Mouse (Mus musculus): ENCODE measurements around the gene Ryr2.
"Not testable (repeated sequence)": the region's sequence is repeated elsewhere in the genome, so short reads cannot be mapped to it uniquely, and the experiment has no call there.

Ryr2 gene

DNA sequence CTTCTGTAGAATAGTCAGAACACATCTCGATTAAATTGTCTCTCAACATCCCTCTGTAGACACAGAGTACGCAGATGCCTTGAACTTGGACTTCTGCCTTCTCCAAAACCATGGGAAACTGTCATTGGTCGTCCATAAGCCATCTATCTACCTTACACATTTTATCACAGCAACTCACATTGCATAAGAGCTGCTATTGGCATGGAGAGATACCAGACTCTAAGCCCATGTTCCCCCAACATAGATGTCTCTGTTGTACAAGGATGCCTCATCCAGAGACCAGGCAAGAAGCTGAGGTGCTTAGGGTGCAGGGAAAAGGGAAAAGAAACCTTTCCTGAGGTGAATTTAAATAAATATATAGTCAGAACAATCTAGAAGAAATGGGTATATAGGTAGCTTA, 288.0 kb downstream of the Ryr2 start:
- in situ Hi-C loops (cut with MboI; ENCODE audit: unreplicated experiment in 2 of 2): no loop called here

GRCm38 (mm10) chr13:11809365-11809764, 297.4 kb downstream of the Ryr2 start:
- in situ Hi-C loops (cut with MboI; ENCODE audit: unreplicated experiment in 2 of 2): not testable (repeated sequence)

DNA sequence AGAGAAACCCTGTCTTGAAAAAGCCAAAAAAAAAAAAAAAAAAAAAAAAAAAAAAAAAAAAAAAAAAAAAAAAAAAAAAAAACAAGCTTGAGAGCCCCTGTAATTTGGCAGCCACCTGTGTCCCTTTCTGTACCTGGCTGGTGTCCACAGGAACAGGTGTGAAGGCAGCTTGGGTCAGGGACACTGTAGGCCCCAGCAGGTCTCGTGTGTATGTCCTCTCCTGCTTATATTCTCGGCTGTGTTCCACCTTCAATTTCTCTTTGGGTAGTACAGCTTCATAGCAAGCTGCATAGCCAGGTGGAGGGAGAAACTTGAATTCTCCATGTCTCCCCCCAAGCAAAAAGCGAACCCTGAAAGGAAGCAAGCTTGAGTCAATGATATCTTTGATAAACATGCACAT, 314.2 kb downstream of the Ryr2 start:
- in situ Hi-C loops (cut with MboI; ENCODE audit: unreplicated experiment in 2 of 2): no loop called here

- in situ Hi-C loops (cut with MboI; ENCODE audit: unreplicated experiment in 2 of 2): no loop called here
Observed at GRCm38 (mm10) chr13:11790536-11790935, 316.2 kb downstream of the Ryr2 start.

DNA sequence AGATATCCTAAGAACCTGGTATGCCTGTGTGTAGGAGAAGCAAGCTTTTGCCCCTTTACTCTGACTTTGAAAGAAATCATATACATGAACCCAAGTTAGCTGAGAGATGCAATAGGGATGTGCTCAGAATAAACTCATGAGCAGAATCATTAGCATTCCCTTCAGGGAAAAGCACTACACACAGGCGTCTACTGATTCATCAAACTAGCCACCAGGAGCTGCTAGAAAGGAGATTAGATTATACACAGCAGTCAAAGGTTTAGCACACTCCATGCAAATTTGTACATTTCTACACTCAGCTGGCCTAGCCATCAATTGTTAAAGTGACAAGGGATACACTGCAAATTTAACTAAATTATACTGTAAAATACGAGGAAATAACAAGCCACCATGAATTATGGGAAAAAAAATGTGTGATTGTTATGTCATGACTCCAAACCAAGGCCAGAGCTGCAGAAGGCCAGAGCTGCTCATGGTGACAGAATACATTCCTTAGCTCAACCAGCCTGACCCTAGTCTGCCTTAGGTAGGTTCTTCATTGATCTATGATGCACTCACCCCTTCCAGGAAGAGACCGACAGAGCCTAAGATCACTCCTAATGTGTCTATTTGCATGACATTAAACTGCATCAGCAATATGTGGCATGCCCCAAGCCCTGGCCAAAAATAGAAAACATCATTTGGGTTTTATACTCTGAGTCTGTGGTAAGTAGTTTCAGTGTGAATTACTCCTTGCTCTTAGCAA, 324.2 kb downstream of the Ryr2 start:
- in situ Hi-C loops (cut with MboI; ENCODE audit: unreplicated experiment in 2 of 2): no loop called here

DNA sequence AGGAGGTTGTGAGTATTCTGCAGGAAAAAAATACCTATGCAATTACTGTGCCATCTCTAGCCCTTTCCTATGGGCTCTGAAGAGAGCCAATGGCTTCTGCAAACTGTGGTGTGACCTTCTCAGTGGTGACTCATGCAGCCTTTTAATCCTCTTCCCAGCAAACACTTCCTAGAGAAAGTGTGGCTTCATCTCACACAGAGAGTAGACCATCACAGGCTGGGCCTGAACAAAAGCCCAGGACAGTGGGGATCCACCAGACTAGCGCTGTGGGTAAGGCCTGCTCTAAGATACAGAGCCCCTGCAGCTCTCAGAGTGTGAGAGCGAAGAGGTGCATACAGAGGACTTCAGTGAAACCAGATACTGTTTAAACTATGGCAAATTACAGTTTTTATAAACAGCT, 325.7 kb downstream of the Ryr2 start:
- in situ Hi-C loops (cut with MboI; ENCODE audit: unreplicated experiment in 2 of 2): no loop called here

DNA sequence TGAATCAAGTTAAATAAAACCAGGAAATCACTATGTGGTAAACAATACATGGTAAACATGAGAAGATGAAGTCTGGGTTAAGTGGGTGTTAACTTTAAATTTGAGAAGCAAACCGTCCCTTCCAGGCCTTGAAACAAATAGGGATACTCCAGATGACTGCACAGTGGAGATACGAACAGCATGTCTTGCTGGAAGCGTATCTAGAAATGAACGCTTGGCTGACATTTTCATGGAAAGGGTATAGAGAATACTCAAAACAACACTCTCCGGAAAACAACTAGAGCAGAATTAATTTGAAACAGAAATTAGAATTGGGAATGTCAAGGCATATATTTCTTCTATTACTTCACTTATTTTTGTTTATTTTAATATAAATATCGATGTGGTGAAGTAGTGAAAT, 329.0 kb downstream of the Ryr2 start:
- in situ Hi-C loops (cut with MboI; ENCODE audit: unreplicated experiment in 2 of 2): no loop called here

- in situ Hi-C loops (cut with MboI; ENCODE audit: unreplicated experiment in 2 of 2): no loop called here
Observed at GRCm38 (mm10) chr13:11772173-11772572, 334.6 kb downstream of the Ryr2 start.

- in situ Hi-C loops (cut with MboI; ENCODE audit: unreplicated experiment in 2 of 2): loop anchor here (10.0 kb wide), 3 partner anchors 288 to 618 kb away; no protein-coding TSS in a partner anchor
Observed at GRCm38 (mm10) chr13:11766899-11767298, 339.8 kb downstream of the Ryr2 start.

- in situ Hi-C loops (cut with MboI; ENCODE audit: unreplicated experiment in 2 of 2): loop anchor here (10.0 kb wide), 3 partner anchors 291 to 621 kb away; no protein-coding TSS in a partner anchor
Observed at GRCm38 (mm10) chr13:11763925-11764324, 342.8 kb downstream of the Ryr2 start.

DNA sequence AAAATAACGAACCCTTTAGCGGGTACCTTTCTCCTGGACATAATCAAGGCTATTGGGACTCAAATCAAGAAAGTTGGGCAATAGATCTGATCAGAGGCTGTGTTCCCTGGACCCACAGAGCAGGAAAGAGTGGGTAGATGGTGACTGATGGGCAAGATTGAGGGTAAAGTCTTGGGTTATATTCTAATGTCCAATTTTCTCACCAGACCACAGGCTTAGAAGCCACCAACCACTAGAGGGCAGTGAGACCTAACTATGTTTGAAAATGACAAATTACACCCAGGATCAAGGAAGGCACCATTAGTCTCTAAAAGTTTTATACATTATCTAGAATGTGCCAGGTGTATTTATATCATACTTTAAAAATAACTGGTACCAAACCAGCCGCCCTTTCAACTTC, 343.6 kb downstream of the Ryr2 start:
- in situ Hi-C loops (cut with MboI; ENCODE audit: unreplicated experiment in 2 of 2): loop anchor here (10.0 kb wide), 3 partner anchors 292 to 622 kb away; no protein-coding TSS in a partner anchor

GRCm38 (mm10) chr13:11757894-11758293, 348.9 kb downstream of the Ryr2 start:
- in situ Hi-C loops (cut with MboI; ENCODE audit: unreplicated experiment in 2 of 2): no loop called here

GRCm38 (mm10) chr13:11745479-11745878, 361.3 kb downstream of the Ryr2 start:
- in situ Hi-C loops (cut with MboI; ENCODE audit: unreplicated experiment in 2 of 2): no loop called here

DNA sequence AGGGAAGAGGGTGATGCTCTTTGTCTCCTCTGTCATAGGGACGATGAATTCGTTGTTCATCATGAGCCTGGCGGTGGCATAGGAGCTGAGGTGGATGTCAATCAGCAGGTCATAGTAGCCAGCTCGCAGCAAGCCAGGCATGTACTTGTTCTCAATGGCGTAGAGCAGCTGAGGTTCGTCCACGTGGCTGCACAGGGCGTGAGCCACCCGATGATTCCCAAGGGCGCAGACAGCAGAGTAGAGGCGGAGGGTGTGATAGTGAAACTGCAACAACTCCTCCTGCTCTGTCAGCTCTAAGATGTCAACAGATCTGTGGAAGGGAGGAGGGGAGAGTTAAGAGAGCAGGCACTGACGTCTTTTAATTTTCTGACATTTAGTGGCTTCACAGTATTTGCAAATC, 368.5 kb downstream of the Ryr2 start:
- in situ Hi-C loops (cut with MboI; ENCODE audit: unreplicated experiment in 2 of 2): no loop called here

DNA sequence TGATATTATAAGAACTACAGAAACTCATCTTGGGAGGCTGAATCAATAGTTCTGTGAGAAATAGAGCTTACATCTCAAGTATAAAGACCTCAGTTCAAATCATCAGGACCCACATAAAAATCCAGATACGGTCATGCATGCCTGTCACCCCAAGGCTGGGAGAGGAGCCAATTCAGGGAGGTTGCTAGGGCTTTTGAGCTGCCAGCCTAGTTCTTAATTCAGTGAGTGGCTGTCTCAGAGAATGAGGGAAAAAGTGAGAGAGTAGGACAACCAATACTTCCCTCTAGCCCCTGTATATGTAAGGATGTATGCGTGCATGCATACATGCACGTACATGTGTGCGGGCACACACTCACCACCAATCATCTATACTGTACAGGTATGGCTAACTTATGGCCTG, 390.5 kb downstream of the Ryr2 start:
- in situ Hi-C loops (cut with MboI; ENCODE audit: unreplicated experiment in 2 of 2): no loop called here

- in situ Hi-C loops (cut with MboI; ENCODE audit: unreplicated experiment in 2 of 2): no loop called here
Observed at GRCm38 (mm10) chr13:11709708-11710471, 396.9 kb downstream of the Ryr2 start.

- in situ Hi-C loops (cut with MboI; ENCODE audit: unreplicated experiment in 2 of 2): no loop called here
Observed at GRCm38 (mm10) chr13:11701721-11702120, 405.0 kb downstream of the Ryr2 start.

DNA sequence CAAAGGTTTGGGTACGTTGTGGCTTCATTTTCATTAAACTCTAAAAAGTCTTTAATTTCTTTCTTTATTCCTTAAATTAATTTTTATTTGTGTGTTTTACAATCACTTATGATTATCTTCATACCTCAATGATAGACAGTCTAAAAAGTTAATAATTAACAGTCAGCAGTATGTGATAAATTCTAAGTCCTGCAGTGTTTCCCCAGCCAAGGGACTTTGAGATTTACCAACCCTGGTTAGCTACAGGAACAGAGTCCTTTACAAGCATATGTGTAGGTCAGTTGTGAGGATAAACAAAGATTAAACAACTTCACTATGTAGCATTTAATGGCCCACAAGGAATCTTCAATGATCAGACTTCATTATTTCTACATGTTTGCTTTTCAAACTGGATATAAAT, 410.2 kb downstream of the Ryr2 start:
- in situ Hi-C loops (cut with MboI; ENCODE audit: unreplicated experiment in 2 of 2): no loop called here

DNA sequence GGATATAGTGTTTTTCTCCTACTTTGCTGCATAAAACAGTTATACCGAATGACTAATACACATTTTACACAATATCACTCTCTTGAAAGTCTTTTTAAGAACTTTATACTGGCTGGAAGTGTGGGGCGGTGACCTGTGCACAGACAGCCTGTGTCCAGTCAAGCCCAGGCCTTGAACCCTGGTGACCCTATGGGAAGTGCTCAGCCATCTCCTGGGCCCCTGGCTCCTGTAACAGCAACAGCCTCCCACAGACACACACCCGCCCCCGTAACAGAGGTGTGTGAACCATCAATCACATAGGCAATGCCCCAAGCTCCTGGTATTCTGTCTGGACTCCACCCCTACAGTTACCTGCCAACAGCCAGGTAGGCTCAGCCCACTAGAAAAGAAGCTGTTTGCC, 424.9 kb downstream of the Ryr2 start:
- in situ Hi-C loops (cut with MboI; ENCODE audit: unreplicated experiment in 2 of 2): no loop called here

- in situ Hi-C loops (cut with MboI; ENCODE audit: unreplicated experiment in 2 of 2): no loop called here
Observed at GRCm38 (mm10) chr13:11662815-11663214, 443.9 kb downstream of the Ryr2 start.

GRCm38 (mm10) chr13:11644846-11645245, 461.9 kb downstream of the Ryr2 start:
- in situ Hi-C loops (cut with MboI; ENCODE audit: unreplicated experiment in 2 of 2): no loop called here

- in situ Hi-C loops (cut with MboI; ENCODE audit: unreplicated experiment in 2 of 2): no loop called here
Observed at GRCm38 (mm10) chr13:11636383-11636782, 470.4 kb downstream of the Ryr2 start.
